Mouse (Mus musculus) neural tube, embryonic 14.5 days (tissue): ENCODE measurements around the gene Rab9b. TPM values are rescaled to one million over a fixed set of nuclear protein-coding genes. Genes with fewer than 3 reads are reported as not detected.

Source experiments
- polyA plus RNA-seq: library from polyadenylated mRNA; unstranded; fragments of >200 nt; fragmentation: Nextera tagmentation; extraction: Ambion mirVana; gene quantifications from 2 replicates; pipeline ENCODE4 v1.2.1, GENCODE M21; 2014

Gene Rab9b
- polyA plus RNA-seq, 1 experiment from 2014 or later: 29.8 TPM

Other genes with a start within 250 kb of the Rab9b start
- 22.6 and 27.9 TPM in 2 replicates for gene Tceal1, start 160.8 kb downstream of the Rab9b start, polyA plus RNA-seq
- 525 and 546 TPM in 2 replicates for gene Morf4l2, start 125.1 kb downstream of the Rab9b start, polyA plus RNA-seq
- gene Glra4, start 88.6 kb downstream of the Rab9b start, polyA plus RNA-seq: 0.17 TPM in 1 of 2 replicates, not detected in the other
- 7.3 and 22.5 TPM in 2 replicates for gene Plp1, start 46.1 kb downstream of the Rab9b start, polyA plus RNA-seq
- gene H2bfm, start 58.6 kb upstream of the Rab9b start, polyA plus RNA-seq: not detected in 2 replicates
- 105 and 112 TPM in 2 replicates for gene Tmsb15b2, start 106.7 kb upstream of the Rab9b start, polyA plus RNA-seq
- gene Tmsb15l, start 108.1 kb upstream of the Rab9b start, polyA plus RNA-seq: 12.4 and 12.6 TPM in 2 replicates
- 40.9 and 45.1 TPM in 2 replicates for gene Tmsb15b1, start 108.1 kb upstream of the Rab9b start, polyA plus RNA-seq
- gene Zcchc18, start 124.4 kb upstream of the Rab9b start, polyA plus RNA-seq: 366 and 415 TPM in 2 replicates
- 13.1 and 15.1 TPM in 2 replicates for gene Slc25a53, start 169.5 kb upstream of the Rab9b start, polyA plus RNA-seq
- 9.8 and 11.3 TPM in 2 replicates for gene Fam199x, start 180.8 kb upstream of the Rab9b start, polyA plus RNA-seq